Mouse (Mus musculus) urinary bladder, postnatal 10 days (tissue): ENCODE measurements around the gene Stk24.

Source experiments
- DNase-seq: peaks from one replicate; pipeline ENCODE4 v3.0.0; 2022; ENCODE audit warnings: low spot score

Stk24 gene

GRCm38 (mm10) chr14:121379116-121379826 is 540 bp downstream of the Stk24 start:
- peak; percentile 28 for DNase-seq

GRCm38 (mm10) chr14:121378243-121379115 is 1.3 kb downstream of the Stk24 start:
- DNase-seq: peak; percentile 22

- no peak for DNase-seq
These were observed 3.2 kb downstream of the Stk24 start for GRCm38 (mm10) chr14:121376566-121376965.

GRCm38 (mm10) chr14:121373901-121374300 is 5.9 kb downstream of the Stk24 start:
- DNase-seq: no peak

- DNase-seq: no peak
These were observed 6.8 kb downstream of the Stk24 start for GRCm38 (mm10) chr14:121373020-121373419.

GRCm38 (mm10) chr14:121371911-121372820 is 7.6 kb downstream of the Stk24 start:
- DNase-seq: no peak

GRCm38 (mm10) chr14:121369385-121369784 is 10.4 kb downstream of the Stk24 start:
- DNase-seq: no peak

GRCm38 (mm10) chr14:121368108-121368705 is 11.6 kb downstream of the Stk24 start:
- no peak for DNase-seq

- no peak for DNase-seq
These were observed 13.7 kb downstream of the Stk24 start for GRCm38 (mm10) chr14:121365991-121366728.

GRCm38 (mm10) chr14:121365390-121365789 is 14.4 kb downstream of the Stk24 start:
- DNase-seq: no peak

GRCm38 (mm10) chr14:121364282-121364681 is 15.5 kb downstream of the Stk24 start:
- DNase-seq: no peak

GRCm38 (mm10) chr14:121361319-121362114 is 18.3 kb downstream of the Stk24 start:
- DNase-seq: peak; percentile 42

- DNase-seq: no peak
These were observed 20.0 kb downstream of the Stk24 start for GRCm38 (mm10) chr14:121359850-121360249.

GRCm38 (mm10) chr14:121359015-121359414 is 20.8 kb downstream of the Stk24 start:
- DNase-seq: no peak

- DNase-seq: no peak
These were observed 21.5 kb downstream of the Stk24 start for GRCm38 (mm10) chr14:121358327-121358726.

- DNase-seq: no peak
These were observed 23.4 kb downstream of the Stk24 start for GRCm38 (mm10) chr14:121356336-121356862.

- no peak for DNase-seq
These were observed 24.1 kb downstream of the Stk24 start for GRCm38 (mm10) chr14:121355732-121356131.

GRCm38 (mm10) chr14:121353648-121354377 is 26.0 kb downstream of the Stk24 start:
- DNase-seq: no peak

GRCm38 (mm10) chr14:121352744-121353143 is 27.1 kb downstream of the Stk24 start:
- no peak for DNase-seq
